Mouse (Mus musculus) cortical plate, adult 2 months (tissue): ENCODE measurements around the gene Tarbp1.

Experiments used
- CTCF ChIP-seq: fragments of 200-500 bp; IDR thresholded peaks from 2 replicates; pipeline ENCODE4 v1.5.1; 2011; ENCODE audit warnings: mild to moderate bottlenecking, control low read depth, low read length; ENCODE audit not compliant: insufficient read depth; ENCODE audit errors: extremely low read depth
- POLR2A ChIP-seq: fragments of 200-500 bp; IDR thresholded peaks from 2 replicates; pipeline ENCODE4 v1.6.1; 2011; ENCODE audit warnings: mild to moderate bottlenecking, low read length, control low read depth; ENCODE audit not compliant: insufficient read depth; ENCODE audit errors: extremely low read depth

GRCm38 (mm10) chr8:126478714-126479113 is 3.8 kb upstream of the Tarbp1 start:
- no peak for TF ChIP-seq POLR2A
- no peak for TF ChIP-seq CTCF
